Mouse (Mus musculus): ENCODE data around the gene Srsf11.

- TF ChIP-seq E2F4 (IDR thresholded peaks at IDR 0.05; ENCODE audit: insufficient replicate concordance, low read depth, low read length) (no peak), MAZ (IDR thresholded peaks at IDR 0.05; ENCODE audit: low read depth, low read length) (no peak), EP300 (IDR thresholded peaks at IDR 0.05; ENCODE audit: low read length) (no peak), GABPA (IDR thresholded peaks at IDR 0.05; ENCODE audit: insufficient replicate concordance, low read depth, low read length) (no peak), ETS1 (conservative IDR thresholded peaks at IDR 0.05; ENCODE audit: low read depth, low read length) (no peak), POLR2AphosphoS2 (IDR thresholded peaks at IDR 0.05; ENCODE audit: low read depth, low read length) (no peak), CTCF (conservative IDR thresholded peaks at IDR 0.05 in 1 of 2, IDR thresholded peaks at IDR 0.05 in 1 of 2; ENCODE audit: low read depth in 2 of 2, low read length in 2 of 2) (no peak)
Measured at GRCm38 (mm10) chr3:158067916-158068315, 31.5 kb upstream of the Srsf11 start.

Data from CH12.LX (cell line).